Mouse (Mus musculus) macrophage (primary cell): ENCODE results near the gene Emc8. TPM values are rescaled to one million over a fixed set of nuclear protein-coding genes. Genes with fewer than 3 reads are reported as not detected.
A peak's percentile ranks its signal among the peaks of the same experiment; 100 is the strongest.

Source experiments
- H3K27ac ChIP-seq: fragments of 350-480 bp; formaldehyde crosslinking; 2 replicates; pipeline ENCODE4 v1.9.0; 2021
- H3K36me3 ChIP-seq: fragments of 350-480 bp; formaldehyde crosslinking; 2 replicates; pipeline ENCODE4 v1.9.0; 2021; ENCODE audit errors: inconsistent target
- H3K4me3 ChIP-seq: fragments of 350-480 bp; formaldehyde crosslinking; 2 replicates; pipeline ENCODE4 v1.9.0; 2021; ENCODE audit errors: inconsistent target
- H3K79me2 ChIP-seq: fragments of 350-480 bp; formaldehyde crosslinking; 2 replicates; pipeline ENCODE4 v1.9.0; 2021; ENCODE audit errors: inconsistent target
- WGBS: methylation state at CpG from one replicate; pipeline ENCODE4 v1.1.7; 2026; ENCODE audit warnings: inconsistent platforms; ENCODE audit not compliant: missing documents; 5-methylcytosine and 5-hydroxymethylcytosine counted together
- polyA plus RNA-seq: library from polyadenylated mRNA; stranded (reverse); fragments of 250-400 nt; gene quantifications from 3 replicates; pipeline ENCODE4 v1.2.4, GENCODE M21; 2018; ENCODE audit warnings: inconsistent platforms

Gene Emc8
- polyA plus RNA-seq, 1 experiment from 2014 or later: 41.0 TPM

GRCm38 (mm10) chr8:120678447-120678846 lies 10.1 kb upstream of the Emc8 start:
- Histone ChIP-seq H3K4me3 (no peak overlapping the region), H3K36me3 (peaks cover 12% of the 10 kb centered on the region; the same call in 1 of the 2 replicates), H3K27ac (no peak overlapping the region), H3K79me2 (no peaks in the 10 kb centered on the region)
- 19% methylated on average over 10 of the region's 10 CpGs for WGBS

- WGBS: 93% methylated on average over 7 of the region's 8 CpGs
- H3K36me3 ChIP-seq: peaks cover 37% of the 10 kb centered on the region
These were observed 7.3 kb upstream of the Emc8 start for GRCm38 (mm10) chr8:120675718-120676117.

GRCm38 (mm10) chr8:120673298-120673697 lies 4.9 kb upstream of the Emc8 start:
- Histone ChIP-seq H3K79me2 (peaks cover 44% of the 10 kb centered on the region), H3K27ac (no peak overlapping the region), H3K4me3 (no peak overlapping the region), H3K36me3 (peaks cover 47% of the 10 kb centered on the region)
- 91% methylated on average over 7 of the region's 7 CpGs for WGBS

More at GRCm38 (mm10) chr8:120675718-120676117, 7.3 kb upstream of the Emc8 start:
- H3K79me2 ChIP-seq: peaks cover 20% of the 10 kb centered on the region
- H3K27ac ChIP-seq: no peak overlapping the region
- H3K4me3 ChIP-seq: no peak overlapping the region

GRCm38 (mm10) chr8:120672626-120673229 lies 4.4 kb upstream of the Emc8 start:
- 91% methylated on average over 16 of the region's 16 CpGs for WGBS
- Histone ChIP-seq H3K79me2 (peaks cover 44% of the 10 kb centered on the region), H3K27ac (no peak overlapping the region), H3K36me3 (peaks cover 47% of the 10 kb centered on the region), H3K4me3 (no peak overlapping the region)

GRCm38 (mm10) chr8:120671775-120672174 lies 3.4 kb upstream of the Emc8 start:
- peaks cover 51% of the 10 kb centered on the region for H3K79me2 ChIP-seq
- H3K36me3 ChIP-seq: peaks cover 42% of the 10 kb centered on the region
- H3K4me3 ChIP-seq: no peak overlapping the region
- WGBS: 89% methylated on average over 6 of the region's 6 CpGs
- H3K27ac ChIP-seq: no peak overlapping the region

- peaks cover 29% of the 10 kb centered on the region for H3K36me3 ChIP-seq
- WGBS: under 1% methylated on average over 92 of the region's 105 CpGs
- H3K79me2 ChIP-seq: peaks cover 89% of the 10 kb centered on the region
- peak within 1 kb of the TSS; percentile 74 for H3K4me3 ChIP-seq
- peak within 1 kb of the TSS; percentile 39 for H3K27ac ChIP-seq
These were observed 606 bp downstream of the Emc8 start, which contains the start of the genes Gm27021 and Cox4i1 for GRCm38 (mm10) chr8:120667561-120668373. Gm27021 (minus strand) TSS chr8:120668079. Cox4i1 (plus strand) TSS chr8:120668222.

- H3K36me3 ChIP-seq: peaks cover 20% of the 10 kb centered on the region
- H3K79me2 ChIP-seq: peaks cover 89% of the 10 kb centered on the region
- H3K27ac ChIP-seq: peak overlapping the region; percentile 39
- 22% methylated on average over 17 of the region's 17 CpGs for WGBS
- H3K4me3 ChIP-seq: peak overlapping the region; percentile 74
These were observed 1.4 kb downstream of the Emc8 start for GRCm38 (mm10) chr8:120666807-120667470.

- peak overlapping the region; percentile 32 for H3K27ac ChIP-seq
- no peak overlapping the region for H3K4me3 ChIP-seq
- H3K36me3 ChIP-seq: peaks cover 12% of the 10 kb centered on the region
- 74% methylated on average over 3 of the region's 3 CpGs for WGBS
- H3K79me2 ChIP-seq: peaks cover 89% of the 10 kb centered on the region
These were observed 2.5 kb downstream of the Emc8 start for GRCm38 (mm10) chr8:120665726-120666455.

GRCm38 (mm10) chr8:120664566-120664965 lies 3.8 kb downstream of the Emc8 start:
- WGBS: 38% methylated on average over 5 of the region's 6 CpGs
- H3K4me3 ChIP-seq: no peak overlapping the region

GRCm38 (mm10) chr8:120657415-120657814 lies 11.0 kb downstream of the Emc8 start:
- 96% methylated on average over 8 of the region's 8 CpGs for WGBS
- H3K4me3 ChIP-seq: no peak overlapping the region
- H3K79me2 ChIP-seq: peaks cover 56% of the 10 kb centered on the region
- peaks cover 53% of the 10 kb centered on the region for H3K36me3 ChIP-seq
- no peak overlapping the region for H3K27ac ChIP-seq

More at GRCm38 (mm10) chr8:120664566-120664965, 3.8 kb downstream of the Emc8 start:
- H3K27ac ChIP-seq: peak overlapping the region; percentile 32
- no peaks in the 10 kb centered on the region; the same call in 1 of the 2 replicates for H3K36me3 ChIP-seq
- H3K79me2 ChIP-seq: peaks cover 89% of the 10 kb centered on the region

- peaks cover 46% of the 10 kb centered on the region for H3K79me2 ChIP-seq
- H3K4me3 ChIP-seq: no peak overlapping the region
- peaks cover 53% of the 10 kb centered on the region for H3K36me3 ChIP-seq
- 87% methylated on average over 7 of the region's 7 CpGs for WGBS
- H3K27ac ChIP-seq: no peak overlapping the region
These were observed 11.9 kb downstream of the Emc8 start for GRCm38 (mm10) chr8:120656322-120657052.

- no peak within 1 kb of the TSS for H3K27ac ChIP-seq
- no peaks in the 10 kb centered on the region for H3K36me3 ChIP-seq
- 96% methylated on average over 7 of the region's 7 CpGs for WGBS
- H3K4me3 ChIP-seq: no peak within 1 kb of the TSS
- H3K79me2 ChIP-seq: no peaks in the 10 kb centered on the region
These were observed 20.8 kb downstream of the Emc8 start, which contains the start of gene 1190005I06Rik for GRCm38 (mm10) chr8:120647532-120647931. 1190005I06Rik (minus strand) TSS chr8:120647632.

GRCm38 (mm10) chr8:120644663-120645062 lies 23.7 kb downstream of the Emc8 start:
- Histone ChIP-seq H3K79me2 (no peaks in the 10 kb centered on the region), H3K27ac (no peak overlapping the region), H3K36me3 (no peaks in the 10 kb centered on the region), H3K4me3 (no peak overlapping the region)
- WGBS: 36% methylated on average over 7 of the region's 7 CpGs
